Mouse (Mus musculus) myocyte (in vitro differentiated cells): ENCODE measurements at regions not wholly inside any gene's neighbourhood (a gene's known extent, or its start where the extent isn't known, plus 50 kb on each side); places are given as distances from the start of the nearest gene placed in this dataset.

Experiments used
- POLR2A ChIP-seq: IDR thresholded peaks from one replicate; pipeline ENCODE4 v1.6.1; 2011; ENCODE audit warnings: low read depth, mild to moderate bottlenecking, control low read depth, moderate library complexity; ENCODE audit not compliant: insufficient read length
- SRF ChIP-seq: IDR thresholded peaks from one replicate; pipeline ENCODE4 v1.6.1; 2011; ENCODE audit warnings: low read depth; ENCODE audit not compliant: control insufficient read depth, insufficient read length
- USF1 ChIP-seq: IDR thresholded peaks from one replicate; pipeline ENCODE4 v1.6.1; 2011; ENCODE audit warnings: low read depth, mild to moderate bottlenecking, control low read depth, moderate library complexity

DNA sequence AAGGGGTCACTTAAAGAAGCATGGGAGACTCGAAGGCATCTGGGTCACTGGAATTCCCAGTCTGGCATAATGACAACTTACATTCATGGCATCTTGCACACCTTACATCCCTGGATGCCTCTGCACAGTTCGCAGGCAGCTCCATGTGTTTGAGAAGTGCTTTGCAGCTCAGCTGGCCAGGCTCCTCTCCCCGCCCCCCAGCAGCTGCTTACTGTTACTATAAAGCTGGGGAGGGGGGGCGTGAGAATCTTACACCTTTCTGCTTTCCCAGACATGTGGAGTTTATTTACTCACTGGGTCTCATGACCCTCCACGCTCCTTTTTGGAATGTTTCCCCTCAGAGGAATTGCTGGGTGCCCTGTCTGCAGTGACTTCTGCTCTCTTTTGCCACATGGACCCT is 299.4 kb downstream of the Gadd45g start:
- TF ChIP-seq SRF = no peak
- no peak for TF ChIP-seq POLR2A
- TF ChIP-seq USF1 = no peak
